ENCODE assay signal across 21 mouse cellular contexts in the genomic region with DNA sequence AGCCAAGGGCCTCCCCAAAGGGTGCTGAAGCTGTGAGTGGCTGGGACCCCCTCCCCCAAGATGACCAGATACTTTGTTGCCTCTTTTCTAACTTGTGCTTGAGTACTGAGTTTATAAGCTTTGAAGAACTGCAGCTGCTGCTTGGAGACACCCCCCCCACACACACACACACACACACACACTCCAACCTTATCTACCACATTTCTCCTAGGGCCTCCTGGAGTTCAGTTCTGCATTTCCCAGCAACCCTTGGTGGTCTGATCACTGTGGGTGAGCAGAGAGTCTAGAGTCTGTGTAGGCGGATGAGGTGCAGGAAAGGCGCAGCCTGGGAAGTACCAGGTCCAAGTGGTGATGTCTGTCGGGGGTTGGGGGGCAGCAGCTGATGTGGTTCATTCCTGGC.
DNase-seq lines count a peak whose midpoint lies in the region; ATAC-seq lines count a peak whose summit lies in the region.
"Had no signal": no experiment of that assay in that cellular context is flagged by ENCODE, and none has a peak within 500 bp of the region (broad histone marks: within the 10 kb centered on the region; RNA-seq: fewer than 3 reads in every experiment).

No protein-coding gene starts in this region.

- H3K4me2 ChIP-seq in kidney, embryonic 16.5 days (replicated peaks; ENCODE audit: low read depth, low read length) = no peak overlapping the region
- H3K4me2 ChIP-seq in liver, embryonic 12.5 days = no peak overlapping the region
- no peak overlapping the region for H3K4me2 ChIP-seq in liver, embryonic 13.5 days
- H3K4me2 ChIP-seq: embryonic facial prominence, embryonic 15.5 days; heart, embryonic 12.5 days had no signal

- H3K36me3 ChIP-seq in kidney, embryonic 16.5 days (ENCODE audit: insufficient read depth, low read length) = no peaks in the 10 kb centered on the region
- H3K36me3 ChIP-seq in liver, embryonic 12.5 days = no peaks in the 10 kb centered on the region
- no peaks in the 10 kb centered on the region for H3K36me3 ChIP-seq in liver, embryonic 13.5 days
- H3K36me3 ChIP-seq: embryonic facial prominence, embryonic 15.5 days; forebrain, embryonic 10.5 days; heart, embryonic 12.5 days had no signal

- 58% methylated on average over 3 of the region's 3 CpGs for WGBS in kidney, embryonic 16.5 days
- WGBS in liver, embryonic 12.5 days (ENCODE audit: insufficient replicate concordance) = 49% methylated on average over 3 of the region's 3 CpGs
- 48% methylated on average over 3 of the region's 3 CpGs for WGBS in liver, embryonic 13.5 days (ENCODE audit: insufficient replicate concordance)

- H3K9ac ChIP-seq in kidney, embryonic 16.5 days (replicated peaks; ENCODE audit: low read length) = no peak overlapping the region
- H3K9ac ChIP-seq in liver, embryonic 12.5 days = no peak overlapping the region
- no peak overlapping the region for H3K9ac ChIP-seq in liver, embryonic 13.5 days
- H3K9ac ChIP-seq: embryonic facial prominence, embryonic 15.5 days; heart, embryonic 12.5 days had no signal

- H3K27ac ChIP-seq in kidney, embryonic 16.5 days (ENCODE audit: low read length) = no peak overlapping the region
- no peak overlapping the region for H3K27ac ChIP-seq in liver, embryonic 12.5 days
- no peak overlapping the region for H3K27ac ChIP-seq in liver, embryonic 13.5 days
- H3K27ac ChIP-seq: embryonic facial prominence, embryonic 15.5 days; forebrain, embryonic 10.5 days; gastrocnemius, adult 2 months had no signal

- intact Hi-C loops in heart, postnatal 14 days (cut with DNase I) = no loop called here

- peaks cover 4% of the 10 kb centered on the region; the same call in 1 of the 2 replicates for H3K9me3 ChIP-seq in kidney, embryonic 16.5 days (ENCODE audit: low read length)
- H3K9me3 ChIP-seq in liver, embryonic 12.5 days (replicated peaks) = peaks cover 15% of the 10 kb centered on the region; the same call in 1 of the 2 replicates
- H3K9me3 ChIP-seq in liver, embryonic 13.5 days (replicated peaks) = peaks cover 18% of the 10 kb centered on the region; the same call in 1 of the 2 replicates
- H3K9me3 ChIP-seq: embryonic facial prominence, embryonic 15.5 days; forebrain, embryonic 10.5 days had no signal

- ATAC-seq in kidney, embryonic 16.5 days (ENCODE audit: low FRiP score, low TSS enrichment) = peak; percentile 37; the same call in 1 of the 2 replicates
- ATAC-seq in liver, embryonic 12.5 days = no peak
- ATAC-seq in liver, embryonic 13.5 days (ENCODE audit: low read depth) = peak; percentile 64; the same call in 1 of the 2 replicates
- ATAC-seq: activated CD4-positive, CD25-positive, alpha-beta regulatory T cell, adult 4 months; forebrain, embryonic 14.5 days; Patski had no signal

- no peak for DNase-seq in kidney, adult 18-20 months
- DNase-seq in liver = peak; percentile 6
- DNase-seq in MEL-GATA-1-ER (ENCODE audit: extremely low read depth, low read depth) = peak; percentile 62
- peak; percentile 7 for DNase-seq in liver, embryonic 13.5 days
- DNase-seq in heart, postnatal 14 days = no peak
- DNase-seq: adrenal gland, postnatal 25 days; cerebellum, adult 2 months; cerebellum, postnatal 10 days; embryo, embryonic 11 days; gastrocnemius, adult 2 months; gastrocnemius, postnatal 25 days; heart, postnatal 36 days had no signal

- H3K4me3 ChIP-seq in kidney, embryonic 16.5 days (ENCODE audit: low read length) = no peak overlapping the region
- no peak overlapping the region for H3K4me3 ChIP-seq in liver, embryonic 12.5 days
- H3K4me3 ChIP-seq in liver, embryonic 13.5 days (replicated peaks) = no peak overlapping the region
- H3K4me3 ChIP-seq: embryonic facial prominence, embryonic 15.5 days; erythroblast, embryonic 14.5 days; forebrain, embryonic 10.5 days; gastrocnemius, adult 2 months; heart, embryonic 12.5 days had no signal

- H3K27me3 ChIP-seq in kidney, embryonic 16.5 days (ENCODE audit: insufficient read depth, low read length) = no peaks in the 10 kb centered on the region
- H3K27me3 ChIP-seq in liver, embryonic 12.5 days (replicated peaks) = no peaks in the 10 kb centered on the region
- no peaks in the 10 kb centered on the region for H3K27me3 ChIP-seq in liver, embryonic 13.5 days
- H3K27me3 ChIP-seq: embryonic facial prominence, embryonic 15.5 days; heart, embryonic 12.5 days; Patski had no signal

- peaks cover 6% of the 10 kb centered on the region; the same call in 1 of the 2 replicates for H3K4me1 ChIP-seq in kidney, embryonic 16.5 days (ENCODE audit: insufficient read depth, low read length)
- H3K4me1 ChIP-seq in liver, embryonic 12.5 days = 0 out of 2 replicates have a peak, but pooled peaks cover 4% of the 10 kb centered on the region
- H3K4me1 ChIP-seq in liver, embryonic 13.5 days (replicated peaks) = no peaks in the 10 kb centered on the region
- H3K4me1 ChIP-seq: embryonic facial prominence, embryonic 15.5 days; heart, embryonic 12.5 days had no signal

Comparison
In these comparisons a context has a peak if more than half of its experiments do, and no peak if none do; other contexts are left out.
1. DNase-seq: peak in liver (single experiment), MEL-GATA-1-ER (single experiment) and liver, embryonic 13.5 days (single experiment); none in kidney, adult 18-20 months (single experiment) and heart, postnatal 14 days (0 of 2).